ENCODE assay signal across 8 mouse cellular contexts in genomic region chr5:124025587-124026441, GRCm38 (mm10). TPM values are rescaled to one million over a fixed set of nuclear protein-coding genes. Genes with fewer than 3 reads are reported as not detected.
DNase-seq lines count a peak whose midpoint lies in the region; ATAC-seq lines count a peak whose summit lies in the region.

No protein-coding gene starts in this region.

- no peak overlapping the region for H3K4me3 ChIP-seq in heart, embryonic 16.5 days (ENCODE audit: low read length)

- H3K27ac ChIP-seq in heart, embryonic 16.5 days (ENCODE audit: low read length), result peak overlapping the region; percentile 95

- ATAC-seq in heart, embryonic 16.5 days (replicated peaks; ENCODE audit: extremely low read depth, insufficient read depth, low FRiP score), result peak; percentile 39; the same call in 1 of the 2 replicates
- no peak for ATAC-seq in erythroid progenitor cell, adult 5-6 weeks (replicated peaks; ENCODE audit: low FRiP score, poor library complexity, severe bottlenecking)

- peak overlapping the region; percentile 40 for H3K4me2 ChIP-seq in heart, embryonic 16.5 days (ENCODE audit: low read depth, low read length)

- peaks cover 3% of the 10 kb centered on the region; the same call in 1 of the 2 replicates for H3K36me3 ChIP-seq in heart, embryonic 16.5 days (ENCODE audit: control insufficient read depth, insufficient read depth)

- DNase-seq in cerebellum, adult 11-12 months, result peak; percentile 52
- DNase-seq in cerebellum, adult 11 months, result no peak
- DNase-seq in adrenal gland, postnatal 10 days, result peak; percentile 76
- DNase-seq in kidney, postnatal 25 days, result peak; percentile 67 to 90
- no peak for DNase-seq in left cerebral cortex, postnatal 14 days (ENCODE audit: low spot score in 2 of 2)
- no peak for DNase-seq in spleen, adult 18-20 months

- no peaks in the 10 kb centered on the region for H3K27me3 ChIP-seq in heart, embryonic 16.5 days (ENCODE audit: control insufficient read depth, insufficient read depth, low read length)

- H3K9me3 ChIP-seq in heart, embryonic 16.5 days (replicated peaks; ENCODE audit: control insufficient read depth, low read length), result no peaks in the 10 kb centered on the region

- 51% methylated on average over 15 of the region's 15 CpGs for WGBS in heart, embryonic 16.5 days

- H3K4me1 ChIP-seq in heart, embryonic 16.5 days (ENCODE audit: control insufficient read depth, insufficient read depth, low read length), result peaks cover 58% of the 10 kb centered on the region

- H3K9ac ChIP-seq in heart, embryonic 16.5 days (ENCODE audit: low read length), result peak overlapping the region; percentile 59

- intact Hi-C loops in left cerebral cortex, postnatal 14 days (cut with DNase I), result no loop called here

RNA-seq across cellular contexts. Expression of gene Vps37b, which starts 6.3 kb away (rescaled TPM):
- 10 to 100 TPM; 41.1 to 58.1 TPM for total RNA-seq in adrenal gland, postnatal 10 days (2021)
- polyA plus RNA-seq in heart, embryonic 16.5 days (2015; fragmentation: Nextera tagmentation; extraction: Ambion mirVana), result 58.7 and 61.4 TPM in 2 replicates
- total RNA-seq in erythroid progenitor cell, adult 5-6 weeks (2015; ENCODE audit: low replicate concordance), result 15.5 TPM in 2 replicates
- total RNA-seq in erythroid progenitor cell, adult 5-6 weeks (2017; ENCODE audit: low replicate concordance), result 7.3 and 9.6 TPM in 2 replicates
- total RNA-seq in left cerebral cortex, postnatal 14 days (2021), result 10 to 100 TPM; 51.4 to 58.3 TPM

RNA-seq across cellular contexts. Expression of gene Hip1r, which starts 52.4 kb away (rescaled TPM):
- 10 to 100 TPM; 18.2 to 22.5 TPM for total RNA-seq in adrenal gland, postnatal 10 days (2021)
- polyA plus RNA-seq in heart, embryonic 16.5 days (2015; fragmentation: Nextera tagmentation; extraction: Ambion mirVana), result 11.2 and 11.7 TPM in 2 replicates
- total RNA-seq in erythroid progenitor cell, adult 5-6 weeks (2015; ENCODE audit: low replicate concordance), result 0.84 and 2.2 TPM in 2 replicates
- total RNA-seq in erythroid progenitor cell, adult 5-6 weeks (2017; ENCODE audit: low replicate concordance), result 8.2 and 18.2 TPM in 2 replicates
- total RNA-seq in left cerebral cortex, postnatal 14 days (2021), result 10 to 100 TPM; 82.6 to 85.0 TPM

Comparison
In these comparisons a context has a peak if more than half of its experiments do, and no peak if none do; other contexts are left out.
1. DNase-seq: peak in cerebellum, adult 11-12 months (single experiment), adrenal gland, postnatal 10 days (single experiment) and kidney, postnatal 25 days (2 of 2); none in cerebellum, adult 11 months (single experiment), left cerebral cortex, postnatal 14 days (0 of 2) and spleen, adult 18-20 months (0 of 2).